Mouse (Mus musculus) cortical plate, adult 2 months (tissue): ENCODE results near the gene Lsm10.

Experiments used
- CTCF ChIP-seq: fragments of 200-500 bp; IDR thresholded peaks from 2 replicates; pipeline ENCODE4 v1.5.1; 2011; ENCODE audit warnings: mild to moderate bottlenecking, control low read depth, low read length; ENCODE audit not compliant: insufficient read depth; ENCODE audit errors: extremely low read depth
- POLR2A ChIP-seq: fragments of 200-500 bp; IDR thresholded peaks from 2 replicates; pipeline ENCODE4 v1.6.1; 2011; ENCODE audit warnings: mild to moderate bottlenecking, low read length, control low read depth; ENCODE audit not compliant: insufficient read depth; ENCODE audit errors: extremely low read depth

- TF ChIP-seq CTCF (no peak), POLR2A (peak; percentile 45; the same call in 1 of the 2 replicates)
Measured at GRCm38 (mm10) chr4:126105131-126105783, 8.8 kb downstream of the Lsm10 start.
